Mouse (Mus musculus): Measurements from ENCODE around the gene Ccr1. TPM values are rescaled to one million over a fixed set of nuclear protein-coding genes. Genes with fewer than 3 reads are reported as not detected.
A peak's percentile ranks its signal among the peaks of the same experiment; 100 is the strongest.
"Not testable (repeated sequence)": the region's sequence is repeated elsewhere in the genome, so short reads cannot be mapped to it uniquely, and the experiment has no call there.

Ccr1 gene
- total and polyA plus RNA-seq, 3 experiments: 1.6 to 4.9 (median 1.6) TPM

GRCm38 (mm10) chr9:123975630-123976029, 7.1 kb upstream of the Ccr1 start (continued):
- TF ChIP-seq JUND (conservative IDR thresholded peaks at IDR 0.05; ENCODE audit: low read depth, low read length): peak; percentile 68
- TF ChIP-seq SMC3 (IDR thresholded peaks at IDR 0.05; ENCODE audit: low read depth, low read length): no peak
- TF ChIP-seq PAX5 (IDR thresholded peaks at IDR 0.05; ENCODE audit: low read length): no peak
- no peak for TF ChIP-seq CTCF (conservative IDR thresholded peaks at IDR 0.05 in 1 of 2, IDR thresholded peaks at IDR 0.05 in 1 of 2; ENCODE audit: low read depth in 2 of 2, low read length in 2 of 2)

- H3K9me3 ChIP-seq (replicated peaks; ENCODE audit: low read length); H3K4me2 ChIP-seq (ENCODE audit: insufficient read depth, low read depth, poor library complexity, severe bottlenecking); H3K9ac ChIP-seq (ENCODE audit: insufficient read depth, low read depth); H3K27me3 ChIP-seq (replicated peaks); in situ Hi-C loops (cut with MboI; ENCODE audit: low pct_ligation_motif_present, low pct_unique_long_range_greater_than_20kb, low sequenced_read_pairs); dilution Hi-C loops (cut with MboI; ENCODE audit: extremely low pct_ligation_motif_present, extremely low pct_unique_long_range_greater_than_20kb, low sequenced_read_pairs); DNase-seq (ENCODE audit: extremely low read depth); H3K27ac ChIP-seq (ENCODE audit: insufficient read depth, low read depth); H3K4me3 ChIP-seq (replicated peaks in 1 of 3; ENCODE audit: low read depth in 2 of 3, low read length in 2 of 3, poor library complexity in 1 of 3); H3K36me3 ChIP-seq (replicated peaks in 1 of 2; ENCODE audit: control insufficient read depth in 1 of 2, insufficient read depth in 1 of 2, low read length in 1 of 2); H3K79me2 ChIP-seq (replicated peaks; ENCODE audit: control insufficient read depth, extremely low read depth, insufficient read depth, poor library complexity, severe bottlenecking): not testable (repeated sequence)
- H3K4me1 ChIP-seq (ENCODE audit: control insufficient read depth in 1 of 2, insufficient read depth in 2 of 2): peaks cover 3 to 17% of the 10 kb centered on the region in 2 experiments; a peak in 3 of 4 replicates
Observed at GRCm38 (mm10) chr9:123966858-123967495, 1.5 kb downstream of the Ccr1 start.

- TF ChIP-seq TCF12 (IDR thresholded peaks at IDR 0.05; ENCODE audit: low read depth, low read length): no peak
- TF ChIP-seq ZNF384 (IDR thresholded peaks at IDR 0.05; ENCODE audit: low read depth, low read length): no peak
- in situ Hi-C loops (cut with MboI; ENCODE audit: low pct_ligation_motif_present, low pct_unique_long_range_greater_than_20kb, low sequenced_read_pairs) (no loop called here), dilution Hi-C loops (cut with MboI; ENCODE audit: extremely low pct_ligation_motif_present, extremely low pct_unique_long_range_greater_than_20kb, low sequenced_read_pairs) (no loop called here)
- H3K4me2 ChIP-seq (ENCODE audit: insufficient read depth, low read depth, poor library complexity, severe bottlenecking): no peak overlapping the region
- no peaks in the 10 kb centered on the region for H3K79me2 ChIP-seq (replicated peaks; ENCODE audit: control insufficient read depth, extremely low read depth, insufficient read depth, poor library complexity, severe bottlenecking)
- no peaks in the 10 kb centered on the region for H3K9me3 ChIP-seq (replicated peaks; ENCODE audit: low read length)
- H3K4me3 ChIP-seq (replicated peaks in 1 of 3; ENCODE audit: low read depth in 2 of 3, low read length in 2 of 3, poor library complexity in 1 of 3): no peak overlapping the region
- H3K9ac ChIP-seq (ENCODE audit: insufficient read depth, low read depth): no peak overlapping the region
- no peaks in the 10 kb centered on the region for H3K27me3 ChIP-seq (replicated peaks)
- no peak overlapping the region for H3K27ac ChIP-seq (ENCODE audit: insufficient read depth, low read depth)
- DNase-seq (ENCODE audit: extremely low read depth): no peak
- peaks cover 5 to 22% of the 10 kb centered on the region in 2 experiments; a peak in 3 of 4 replicates for H3K4me1 ChIP-seq (ENCODE audit: control insufficient read depth in 1 of 2, insufficient read depth in 2 of 2)
- no peaks in the 10 kb centered on the region for H3K36me3 ChIP-seq (replicated peaks in 1 of 2; ENCODE audit: control insufficient read depth in 1 of 2, insufficient read depth in 1 of 2, low read length in 1 of 2)
Observed at GRCm38 (mm10) chr9:123964776-123965175, 3.7 kb downstream of the Ccr1 start.

GRCm38 (mm10) chr9:123960161-123960560, 8.3 kb downstream of the Ccr1 start:
- H3K9me3 ChIP-seq (replicated peaks; ENCODE audit: low read length): no peaks in the 10 kb centered on the region
- H3K27me3 ChIP-seq (replicated peaks): no peaks in the 10 kb centered on the region
- H3K27ac ChIP-seq (ENCODE audit: insufficient read depth, low read depth): no peak overlapping the region
- no peak overlapping the region for H3K9ac ChIP-seq (ENCODE audit: insufficient read depth, low read depth)
- TF ChIP-seq TCF12 (IDR thresholded peaks at IDR 0.05; ENCODE audit: low read depth, low read length): no peak
- no peak overlapping the region for H3K4me3 ChIP-seq (replicated peaks in 1 of 3; ENCODE audit: low read depth in 2 of 3, low read length in 2 of 3, poor library complexity in 1 of 3)
- H3K4me2 ChIP-seq (ENCODE audit: insufficient read depth, low read depth, poor library complexity, severe bottlenecking): no peak overlapping the region
- H3K79me2 ChIP-seq (replicated peaks; ENCODE audit: control insufficient read depth, extremely low read depth, insufficient read depth, poor library complexity, severe bottlenecking): no peaks in the 10 kb centered on the region
- in situ Hi-C loops (cut with MboI; ENCODE audit: low pct_ligation_motif_present, low pct_unique_long_range_greater_than_20kb, low sequenced_read_pairs) (no loop called here), dilution Hi-C loops (cut with MboI; ENCODE audit: extremely low pct_ligation_motif_present, extremely low pct_unique_long_range_greater_than_20kb, low sequenced_read_pairs) (no loop called here)
- H3K4me1 ChIP-seq (ENCODE audit: control insufficient read depth in 1 of 2, insufficient read depth in 2 of 2): peaks cover 15 to 44% of the 10 kb centered on the region in 2 experiments
- DNase-seq (ENCODE audit: extremely low read depth): no peak
- H3K36me3 ChIP-seq (replicated peaks in 1 of 2; ENCODE audit: control insufficient read depth in 1 of 2, insufficient read depth in 1 of 2, low read length in 1 of 2): no peaks in the 10 kb centered on the region
